Mouse (Mus musculus): ENCODE data around the gene Olfr1033. TPM values are rescaled to one million over a fixed set of nuclear protein-coding genes. Genes with fewer than 3 reads are reported as not detected.
A peak's percentile ranks its signal among the peaks of the same experiment; 100 is the strongest.
"Not testable (repeated sequence)": the region's sequence is repeated elsewhere in the genome, so short reads cannot be mapped to it uniquely, and the experiment has no call there.

Olfr1033 gene
- not detected in 2 replicates for polyA plus RNA-seq (2015; fragmentation: Nextera tagmentation; extraction: Ambion mirVana)

- not testable (repeated sequence) for H3K9me3 ChIP-seq (ENCODE audit: control insufficient read depth, low read length); ATAC-seq; H3K9ac ChIP-seq (replicated peaks; ENCODE audit: low read depth, low read length); H3K4me1 ChIP-seq (replicated peaks; ENCODE audit: control insufficient read depth, insufficient read depth, low read length); H3K27me3 ChIP-seq (replicated peaks; ENCODE audit: control insufficient read depth, insufficient read depth, low read length); H3K36me3 ChIP-seq (ENCODE audit: control insufficient read depth, insufficient read depth); H3K27ac ChIP-seq (ENCODE audit: low read length)
- peak within 1 kb of the TSS; percentile 48 for H3K4me2 ChIP-seq (ENCODE audit: low read length)
- peak within 1 kb of the TSS; percentile 32 for H3K4me3 ChIP-seq (replicated peaks; ENCODE audit: low read length)
- WGBS, result 4% methylated on average over 9 of the region's 11 CpGs
Measured at GRCm38 (mm10) chr2:86020406-86020805, at the start of gene Olfr1033. Olfr1033 (plus strand) TSS chr2:86020633.

GRCm38 (mm10) chr2:85973595-85973994 is 46.8 kb upstream of the Olfr1033 start, which contains the start of gene Olfr1029:
Olfr1029 (plus strand) TSS chr2:85973895.
- WGBS, result 82% methylated on average over 2 of the region's 2 CpGs
- H3K36me3 ChIP-seq (ENCODE audit: control insufficient read depth, insufficient read depth), result no peaks in the 10 kb centered on the region
- H3K4me1 ChIP-seq (replicated peaks; ENCODE audit: control insufficient read depth, insufficient read depth, low read length), result no peaks in the 10 kb centered on the region
- no peak within 1 kb of the TSS for H3K4me2 ChIP-seq (ENCODE audit: low read length)
- H3K9me3 ChIP-seq (ENCODE audit: control insufficient read depth, low read length), result no peaks in the 10 kb centered on the region
- H3K4me3 ChIP-seq (replicated peaks; ENCODE audit: low read length), result no peak within 1 kb of the TSS
- H3K27ac ChIP-seq (ENCODE audit: low read length), result no peak within 1 kb of the TSS
- ATAC-seq, result no peak
- no peaks in the 10 kb centered on the region for H3K27me3 ChIP-seq (replicated peaks; ENCODE audit: control insufficient read depth, insufficient read depth, low read length)
- no peak within 1 kb of the TSS for H3K9ac ChIP-seq (replicated peaks; ENCODE audit: low read depth, low read length)

- no peak within 1 kb of the TSS for H3K9ac ChIP-seq (replicated peaks; ENCODE audit: low read depth, low read length)
- no peak within 1 kb of the TSS for H3K27ac ChIP-seq (ENCODE audit: low read length)
- no peaks in the 10 kb centered on the region for H3K27me3 ChIP-seq (replicated peaks; ENCODE audit: control insufficient read depth, insufficient read depth, low read length)
- no peaks in the 10 kb centered on the region for H3K9me3 ChIP-seq (ENCODE audit: control insufficient read depth, low read length)
- ATAC-seq, result no peak
- no peak within 1 kb of the TSS for H3K4me2 ChIP-seq (ENCODE audit: low read length)
- H3K4me3 ChIP-seq (replicated peaks; ENCODE audit: low read length), result no peak within 1 kb of the TSS
- 77% methylated on average over 1 of the region's 1 CpGs for WGBS
- no peaks in the 10 kb centered on the region for H3K36me3 ChIP-seq (ENCODE audit: control insufficient read depth, insufficient read depth)
- H3K4me1 ChIP-seq (replicated peaks; ENCODE audit: control insufficient read depth, insufficient read depth, low read length), result no peaks in the 10 kb centered on the region
Measured at GRCm38 (mm10) chr2:85978976-85979375, 41.5 kb upstream of the Olfr1033 start, which contains the start of gene Olfr1030. Olfr1030 (plus strand) TSS chr2:85979276.

- Histone ChIP-seq H3K4me1 (replicated peaks; ENCODE audit: control insufficient read depth, insufficient read depth, low read length) (no peaks in the 10 kb centered on the region), H3K9ac (replicated peaks; ENCODE audit: low read depth, low read length) (no peak within 1 kb of the TSS), H3K9me3 (ENCODE audit: control insufficient read depth, low read length) (no peaks in the 10 kb centered on the region), H3K27ac (ENCODE audit: low read length) (no peak within 1 kb of the TSS), H3K4me2 (ENCODE audit: low read length) (no peak within 1 kb of the TSS), H3K36me3 (ENCODE audit: control insufficient read depth, insufficient read depth) (no peaks in the 10 kb centered on the region), H3K27me3 (replicated peaks; ENCODE audit: control insufficient read depth, insufficient read depth, low read length) (no peaks in the 10 kb centered on the region), H3K4me3 (replicated peaks; ENCODE audit: low read length) (no peak within 1 kb of the TSS)
- no peak for ATAC-seq
- 62% methylated on average over 3 of the region's 3 CpGs for WGBS
Measured at GRCm38 (mm10) chr2:85990004-85990403, 30.4 kb upstream of the Olfr1033 start, which contains the start of gene Olfr1031. Olfr1031 (plus strand) TSS chr2:85990304.

- H3K9me3 ChIP-seq (ENCODE audit: control insufficient read depth, low read length), result no peaks in the 10 kb centered on the region
- H3K27me3 ChIP-seq (replicated peaks; ENCODE audit: control insufficient read depth, insufficient read depth, low read length), result no peaks in the 10 kb centered on the region
- no peak within 1 kb of the TSS for H3K4me3 ChIP-seq (replicated peaks; ENCODE audit: low read length)
- no peak within 1 kb of the TSS for H3K27ac ChIP-seq (ENCODE audit: low read length)
- no peak for ATAC-seq
- 85% methylated on average over 7 of the region's 7 CpGs for WGBS
- H3K4me1 ChIP-seq (replicated peaks; ENCODE audit: control insufficient read depth, insufficient read depth, low read length), result no peaks in the 10 kb centered on the region
- H3K36me3 ChIP-seq (ENCODE audit: control insufficient read depth, insufficient read depth), result no peaks in the 10 kb centered on the region
- no peak within 1 kb of the TSS for H3K9ac ChIP-seq (replicated peaks; ENCODE audit: low read depth, low read length)
- no peak within 1 kb of the TSS for H3K4me2 ChIP-seq (ENCODE audit: low read length)
Measured at GRCm38 (mm10) chr2:86005240-86005639, 15.2 kb upstream of the Olfr1033 start, which contains the start of gene Olfr1032. Olfr1032 (plus strand) TSS chr2:86005540.

GRCm38 (mm10) chr2:86021518-86021917 is 1.1 kb downstream of the Olfr1033 start:
- not testable (repeated sequence) for H3K4me2 ChIP-seq (ENCODE audit: low read length); H3K4me1 ChIP-seq (replicated peaks; ENCODE audit: control insufficient read depth, insufficient read depth, low read length); ATAC-seq; H3K4me3 ChIP-seq (replicated peaks; ENCODE audit: low read length); H3K9me3 ChIP-seq (ENCODE audit: control insufficient read depth, low read length); H3K36me3 ChIP-seq (ENCODE audit: control insufficient read depth, insufficient read depth); H3K27ac ChIP-seq (ENCODE audit: low read length); H3K9ac ChIP-seq (replicated peaks; ENCODE audit: low read depth, low read length); H3K27me3 ChIP-seq (replicated peaks; ENCODE audit: control insufficient read depth, insufficient read depth, low read length)
- 75% methylated on average over 3 of the region's 9 CpGs for WGBS

GRCm38 (mm10) chr2:86045561-86045960 is 25.1 kb downstream of the Olfr1033 start, which contains the start of gene Olfr1034:
Olfr1034 (plus strand) TSS chr2:86045861.
- ATAC-seq, result no peak
- Histone ChIP-seq H3K4me3 (replicated peaks; ENCODE audit: low read length) (no peak within 1 kb of the TSS), H3K9ac (replicated peaks; ENCODE audit: low read depth, low read length) (no peak within 1 kb of the TSS), H3K9me3 (ENCODE audit: control insufficient read depth, low read length) (no peaks in the 10 kb centered on the region), H3K27ac (ENCODE audit: low read length) (no peak within 1 kb of the TSS), H3K36me3 (ENCODE audit: control insufficient read depth, insufficient read depth) (no peaks in the 10 kb centered on the region), H3K27me3 (replicated peaks; ENCODE audit: control insufficient read depth, insufficient read depth, low read length) (no peaks in the 10 kb centered on the region), H3K4me2 (ENCODE audit: low read length) (no peak within 1 kb of the TSS), H3K4me1 (replicated peaks; ENCODE audit: control insufficient read depth, insufficient read depth, low read length) (no peaks in the 10 kb centered on the region)

- H3K9me3 ChIP-seq (ENCODE audit: control insufficient read depth, low read length); H3K4me1 ChIP-seq (replicated peaks; ENCODE audit: control insufficient read depth, insufficient read depth, low read length); H3K27me3 ChIP-seq (replicated peaks; ENCODE audit: control insufficient read depth, insufficient read depth, low read length); H3K4me3 ChIP-seq (replicated peaks; ENCODE audit: low read length); H3K4me2 ChIP-seq (ENCODE audit: low read length); H3K27ac ChIP-seq (ENCODE audit: low read length); H3K36me3 ChIP-seq (ENCODE audit: control insufficient read depth, insufficient read depth); H3K9ac ChIP-seq (replicated peaks; ENCODE audit: low read depth, low read length); ATAC-seq: not testable (repeated sequence)
Measured at GRCm38 (mm10) chr2:86050777-86051176, 30.3 kb downstream of the Olfr1033 start.

- not testable (repeated sequence) for H3K4me1 ChIP-seq (replicated peaks; ENCODE audit: control insufficient read depth, insufficient read depth, low read length); H3K4me3 ChIP-seq (replicated peaks; ENCODE audit: low read length); H3K9ac ChIP-seq (replicated peaks; ENCODE audit: low read depth, low read length); H3K27ac ChIP-seq (ENCODE audit: low read length); H3K36me3 ChIP-seq (ENCODE audit: control insufficient read depth, insufficient read depth); ATAC-seq; H3K4me2 ChIP-seq (ENCODE audit: low read length); H3K27me3 ChIP-seq (replicated peaks; ENCODE audit: control insufficient read depth, insufficient read depth, low read length); H3K9me3 ChIP-seq (ENCODE audit: control insufficient read depth, low read length)
- WGBS, result 98% methylated on average over 2 of the region's 2 CpGs
Measured at GRCm38 (mm10) chr2:86063766-86064165, 43.3 kb downstream of the Olfr1033 start.

GRCm38 (mm10) chr2:86070189-86070588 is 49.8 kb downstream of the Olfr1033 start:
- Histone ChIP-seq H3K4me1 (replicated peaks; ENCODE audit: control insufficient read depth, insufficient read depth, low read length) (no peaks in the 10 kb centered on the region), H3K27ac (ENCODE audit: low read length) (no peak overlapping the region), H3K9ac (replicated peaks; ENCODE audit: low read depth, low read length) (no peak overlapping the region), H3K9me3 (ENCODE audit: control insufficient read depth, low read length) (no peaks in the 10 kb centered on the region), H3K36me3 (ENCODE audit: control insufficient read depth, insufficient read depth) (no peaks in the 10 kb centered on the region), H3K4me2 (ENCODE audit: low read length) (no peak overlapping the region), H3K27me3 (replicated peaks; ENCODE audit: control insufficient read depth, insufficient read depth, low read length) (no peaks in the 10 kb centered on the region), H3K4me3 (replicated peaks; ENCODE audit: low read length) (no peak overlapping the region)
- no peak for ATAC-seq
- WGBS, result 98% methylated on average over 8 of the region's 8 CpGs
